Mouse (Mus musculus) CH12.LX (cell line): ENCODE measurements around the gene Mbd5.

Experiments used
- EP300 ChIP-seq: IDR thresholded peaks from 2 replicates; pipeline ENCODE4 v1.6.1; 2011; ENCODE audit warnings: low read length, improper control_type of control experiment
- HCFC1 ChIP-seq: IDR thresholded peaks from 2 replicates; pipeline ENCODE4 v1.6.1; 2012; ENCODE audit warnings: low read depth, mild to moderate bottlenecking, inconsistent platforms, low read length, improper control_type of control experiment
- MAX ChIP-seq: IDR thresholded peaks from 2 replicates; pipeline ENCODE4 v1.6.1; 2011; ENCODE audit warnings: low read length, improper control_type of control experiment
- MYC ChIP-seq: IDR thresholded peaks from 2 replicates; pipeline ENCODE4 v1.6.1; 2011; ENCODE audit warnings: low read depth, mild to moderate bottlenecking, improper control_type of control experiment, low read length
- USF1 ChIP-seq: IDR thresholded peaks from 2 replicates; pipeline ENCODE4 v1.6.1; 2014; ENCODE audit warnings: low read depth, mild to moderate bottlenecking, inconsistent platforms, low read length, improper control_type of control experiment

GRCm38 (mm10) chr2:49280496-49280895 lies 331.2 kb downstream of the Mbd5 start:
- TF ChIP-seq EP300 (no peak), MYC (no peak), MAX (no peak), HCFC1 (no peak), USF1 (no peak)
